Comparison of ENCODE assay signal across 8 mouse cellular contexts in genomic region chr15:80083276-80083731, GRCm38 (mm10). TPM values are rescaled to one million over a fixed set of nuclear protein-coding genes. Genes with fewer than 3 reads are reported as not detected.
DNase-seq lines count a peak whose midpoint lies in the region; ATAC-seq lines count a peak whose summit lies in the region.

No protein-coding gene starts in this region.

- H3K4me2 ChIP-seq in hindbrain, embryonic 11.5 days (replicated peaks; ENCODE audit: low read depth, low read length), result peak overlapping the region; percentile 79

- H3K9me3 ChIP-seq in hindbrain, embryonic 11.5 days (ENCODE audit: control insufficient read depth, low read length), result no peaks in the 10 kb centered on the region

- peak; percentile 92 for ATAC-seq in frontal cortex, adult (ENCODE audit: low TSS enrichment)
- peak; percentile 96 for ATAC-seq in hindbrain, embryonic 11.5 days (ENCODE audit: low FRiP score)

- peak overlapping the region; percentile 86 for H3K27ac ChIP-seq in hindbrain, embryonic 11.5 days (ENCODE audit: low read depth, low read length)

- DNase-seq in MN1 (ENCODE audit: low spot score), result peak; percentile 100
- peak; percentile 99 for DNase-seq in cerebellum, adult 9-10 months
- DNase-seq in hindbrain, embryonic 11.5 days (ENCODE audit: low spot score), result peak; percentile 100
- DNase-seq in layer of hippocampus, postnatal 10 days (ENCODE audit: low spot score in 2 of 2), result peak; percentile 98 to 99
- DNase-seq in lung, postnatal 10 days, result peak; percentile 99
- DNase-seq in ovary, postnatal 36 days (ENCODE audit: low spot score), result peak; percentile 98
- peak; percentile 99 for DNase-seq in thymus, postnatal 25 days

- peak overlapping the region; percentile 70 for H3K4me3 ChIP-seq in hindbrain, embryonic 11.5 days (ENCODE audit: low read depth, low read length)

- under 1% methylated on average over 30 of the region's 30 CpGs for WGBS in hindbrain, embryonic 11.5 days

- H3K36me3 ChIP-seq in hindbrain, embryonic 11.5 days (ENCODE audit: control insufficient read depth, insufficient read depth, low read length), result peaks cover 15% of the 10 kb centered on the region

- H3K9ac ChIP-seq in hindbrain, embryonic 11.5 days (ENCODE audit: low read depth, low read length), result peak overlapping the region; percentile 82

- H3K27me3 ChIP-seq in hindbrain, embryonic 11.5 days (ENCODE audit: control insufficient read depth, insufficient read depth, low read length), result no peaks in the 10 kb centered on the region

- peaks cover 7% of the 10 kb centered on the region for H3K4me1 ChIP-seq in hindbrain, embryonic 11.5 days (replicated peaks; ENCODE audit: control insufficient read depth, insufficient read depth, low read length)

RNA-seq across cellular contexts. Expression of gene Syngr1, which starts 7.8 kb away (rescaled TPM):
- polyA plus RNA-seq in hindbrain, embryonic 11.5 days (2014; fragmentation: Nextera tagmentation; extraction: Ambion mirVana), result 7.3 and 8.9 TPM in 2 replicates
- 100 to 1,000 TPM; 362 to 374 TPM for total RNA-seq in layer of hippocampus, postnatal 10 days (2021)

RNA-seq across cellular contexts. Expression of gene Rpl3, which starts 8.4 kb away (rescaled TPM):
- polyA plus RNA-seq in hindbrain, embryonic 11.5 days (2014; fragmentation: Nextera tagmentation; extraction: Ambion mirVana), result 1,014 and 1,045 TPM in 2 replicates
- total RNA-seq in layer of hippocampus, postnatal 10 days (2021), result 100 to 1,000 TPM; 535 to 605 TPM

RNA-seq across cellular contexts. Expression of gene Tab1, which starts 49.6 kb away (rescaled TPM):
- polyA plus RNA-seq in hindbrain, embryonic 11.5 days (2014; fragmentation: Nextera tagmentation; extraction: Ambion mirVana), result 21.6 and 24.7 TPM in 2 replicates
- total RNA-seq in layer of hippocampus, postnatal 10 days (2021), result 10 to 100 TPM; 28.2 to 35.0 TPM

Comparison
In these comparisons a context has a peak if more than half of its experiments do, and no peak if none do; other contexts are left out.
1. Peak in every context shown above with its lines: DNase-seq, ATAC-seq, H3K4me3 ChIP-seq and H3K27ac ChIP-seq.